Mouse (Mus musculus): ENCODE data around the gene Nupr1. TPM values are rescaled to one million over a fixed set of nuclear protein-coding genes. Genes with fewer than 3 reads are reported as not detected.

Gene Nupr1
- polyA plus RNA-seq, 1 experiment from 2014 or later: 2.8 TPM

DNA sequence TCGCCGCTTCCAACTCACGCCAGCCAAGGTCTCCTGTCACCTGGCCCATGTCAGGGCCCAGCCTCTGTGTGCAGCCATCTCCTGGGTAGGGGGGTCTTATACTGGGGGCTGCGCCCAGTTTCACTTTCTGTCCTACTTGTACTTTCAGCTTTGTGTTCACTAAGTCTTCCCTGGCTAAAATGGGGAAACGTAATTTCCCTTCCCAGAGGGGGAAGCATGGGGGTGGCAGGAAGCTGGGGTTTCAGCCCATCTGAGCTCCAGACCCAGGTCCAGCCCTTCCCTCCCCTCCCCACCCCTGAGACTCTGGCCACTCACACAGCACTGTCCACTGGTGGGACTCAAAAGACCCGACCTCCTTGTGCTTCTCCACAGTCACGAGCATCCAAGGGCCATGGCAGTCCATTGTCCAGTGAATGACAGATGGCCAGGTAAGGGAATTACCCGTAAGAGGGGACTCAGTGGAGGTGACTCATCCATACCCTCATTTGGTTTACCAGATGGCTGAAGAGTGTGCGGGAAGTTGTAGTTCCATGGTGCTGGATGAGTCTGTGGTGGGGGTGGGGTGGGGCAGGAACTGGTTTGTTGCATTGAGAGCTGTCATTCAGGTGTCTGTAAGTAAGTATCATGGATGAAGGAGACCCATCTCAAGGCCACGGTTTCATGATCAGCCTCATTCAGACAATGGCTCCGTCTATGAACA is 35.6 kb downstream of the Nupr1 start, which contains the start of gene Il27:
TSS of gene Il27 (minus strand) at position 80 of the 700 bp plus-strand sequence.
- WGBS: 82% methylated on average over 11 of the region's 11 CpGs

GRCm38 (mm10) chr7:126587779-126588178 is 42.9 kb downstream of the Nupr1 start:
- no peaks in the 10 kb centered on the region for H3K9me3 ChIP-seq (ENCODE audit: control insufficient read depth, low read length)
- WGBS: 4% methylated on average over 16 of the region's 16 CpGs
- no peak overlapping the region for H3K27ac ChIP-seq (ENCODE audit: low read depth, low read length)
- H3K4me1 ChIP-seq (ENCODE audit: control insufficient read depth, insufficient read depth, low read length): peaks cover 3% of the 10 kb centered on the region; the same call in 1 of the 2 replicates
- no peaks in the 10 kb centered on the region for H3K36me3 ChIP-seq (ENCODE audit: control insufficient read depth, insufficient read depth, low read length)
- peak; percentile 94 for DNase-seq (ENCODE audit: low spot score, missing footprints)
- H3K27me3 ChIP-seq (ENCODE audit: control insufficient read depth, insufficient read depth, low read length): peaks cover 3% of the 10 kb centered on the region; the same call in 1 of the 2 replicates
- no peak overlapping the region for H3K4me3 ChIP-seq (ENCODE audit: low read depth, low read length)
- peak overlapping the region; percentile 38 for H3K9ac ChIP-seq (ENCODE audit: low read length)
- peak overlapping the region; percentile 30 for H3K4me2 ChIP-seq
- peak; percentile 61; the same call in 1 of the 2 replicates for ATAC-seq (ENCODE audit: low FRiP score)

More for the DNA sequence above, 35.6 kb downstream of the Nupr1 start, which contains the start of gene Il27:
- Histone ChIP-seq H3K9ac (ENCODE audit: low read length) (no peak within 1 kb of the TSS), H3K9me3 (ENCODE audit: control insufficient read depth, low read length) (no peaks in the 10 kb centered on the region), H3K4me1 (ENCODE audit: control insufficient read depth, insufficient read depth, low read length) (no peaks in the 10 kb centered on the region), H3K4me2 (no peak within 1 kb of the TSS), H3K36me3 (ENCODE audit: control insufficient read depth, insufficient read depth, low read length) (no peaks in the 10 kb centered on the region), H3K4me3 (ENCODE audit: low read depth, low read length) (no peak within 1 kb of the TSS), H3K27ac (ENCODE audit: low read depth, low read length) (no peak within 1 kb of the TSS), H3K27me3 (ENCODE audit: control insufficient read depth, insufficient read depth, low read length) (no peaks in the 10 kb centered on the region)
- ATAC-seq (ENCODE audit: low FRiP score): no peak
- no peak for DNase-seq (ENCODE audit: low spot score, missing footprints)

DNA sequence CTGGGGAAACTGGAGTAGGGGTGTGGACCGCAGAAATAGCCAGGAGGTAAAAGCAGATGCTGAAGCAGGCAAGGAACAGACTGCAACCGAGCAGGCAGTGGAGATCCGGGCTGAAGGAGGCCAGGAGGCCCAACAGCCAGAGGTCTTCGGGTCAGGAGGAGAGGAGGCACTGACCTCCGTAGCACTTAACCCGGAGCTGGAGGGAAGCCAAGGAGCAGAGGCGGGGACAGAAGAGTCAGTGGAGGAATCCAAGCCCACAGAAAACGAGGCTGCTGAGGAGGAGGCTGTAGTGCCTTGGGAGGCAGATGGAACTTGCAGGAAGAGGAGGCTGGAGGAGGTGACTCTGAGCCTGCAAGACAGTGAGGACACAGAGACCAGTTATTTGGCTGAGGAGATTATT is 43.8 kb downstream of the Nupr1 start:
- H3K27me3 ChIP-seq (ENCODE audit: control insufficient read depth, insufficient read depth, low read length): peaks cover 3% of the 10 kb centered on the region; the same call in 1 of the 2 replicates
- H3K9ac ChIP-seq (ENCODE audit: low read length): no peak overlapping the region
- H3K4me2 ChIP-seq: no peak overlapping the region
- DNase-seq (ENCODE audit: low spot score, missing footprints) (no peak), ATAC-seq (ENCODE audit: low FRiP score) (no peak)
- WGBS: 78% methylated on average over 8 of the region's 8 CpGs
- H3K9me3 ChIP-seq (ENCODE audit: control insufficient read depth, low read length): no peaks in the 10 kb centered on the region
- no peaks in the 10 kb centered on the region for H3K36me3 ChIP-seq (ENCODE audit: control insufficient read depth, insufficient read depth, low read length)
- H3K4me1 ChIP-seq (ENCODE audit: control insufficient read depth, insufficient read depth, low read length): peaks cover 6% of the 10 kb centered on the region
- no peak overlapping the region for H3K27ac ChIP-seq (ENCODE audit: low read depth, low read length)
- H3K4me3 ChIP-seq (ENCODE audit: low read depth, low read length): no peak overlapping the region

GRCm38 (mm10) chr7:126585717-126586116 is 44.9 kb downstream of the Nupr1 start, which contains the start of gene Cln3:
Cln3 (minus strand) TSS chr7:126585817.
- no peak within 1 kb of the TSS for H3K4me2 ChIP-seq
- H3K4me3 ChIP-seq (ENCODE audit: low read depth, low read length): no peak within 1 kb of the TSS
- no peak within 1 kb of the TSS for H3K9ac ChIP-seq (ENCODE audit: low read length)
- ATAC-seq (ENCODE audit: low FRiP score) (no peak), DNase-seq (ENCODE audit: low spot score, missing footprints) (no peak)
- H3K36me3 ChIP-seq (ENCODE audit: control insufficient read depth, insufficient read depth, low read length): no peaks in the 10 kb centered on the region
- H3K27ac ChIP-seq (ENCODE audit: low read depth, low read length): no peak within 1 kb of the TSS
- 78% methylated on average over 6 of the region's 6 CpGs for WGBS
- peaks cover 6% of the 10 kb centered on the region for H3K4me1 ChIP-seq (ENCODE audit: control insufficient read depth, insufficient read depth, low read length)
- no peaks in the 10 kb centered on the region for H3K9me3 ChIP-seq (ENCODE audit: control insufficient read depth, low read length)
- H3K27me3 ChIP-seq (ENCODE audit: control insufficient read depth, insufficient read depth, low read length): peaks cover 3% of the 10 kb centered on the region; the same call in 1 of the 2 replicates

DNA sequence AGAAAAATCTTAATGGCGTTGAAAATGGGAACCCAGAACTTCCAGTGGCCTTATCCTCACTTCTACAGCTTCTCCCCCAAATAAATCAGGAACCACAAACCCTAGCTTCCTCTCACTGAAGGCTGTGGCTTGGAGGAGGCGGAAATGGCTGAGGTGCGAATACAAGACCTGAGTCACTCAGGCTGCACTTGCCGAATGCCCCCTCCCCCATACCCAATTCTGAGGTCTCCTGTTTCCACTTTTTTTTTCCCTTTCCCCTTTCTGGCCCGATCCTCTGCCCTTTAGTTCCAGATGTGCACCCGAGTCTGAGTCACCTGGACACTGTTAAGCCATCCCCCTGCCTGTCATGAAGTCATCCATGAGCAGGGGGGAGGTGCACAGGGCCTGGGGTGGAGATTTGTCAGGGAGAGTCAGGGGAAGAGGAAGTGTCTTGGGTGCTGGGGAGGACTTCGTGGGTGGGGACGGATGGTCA is 46.1 kb downstream of the Nupr1 start, which contains the start of gene Apobr:
TSS of gene Apobr (plus strand) at position 437 of the 472 bp plus-strand sequence.
- Histone ChIP-seq H3K36me3 (ENCODE audit: control insufficient read depth, insufficient read depth, low read length) (no peaks in the 10 kb centered on the region), H3K4me3 (ENCODE audit: low read depth, low read length) (no peak within 1 kb of the TSS), H3K4me1 (ENCODE audit: control insufficient read depth, insufficient read depth, low read length) (peaks cover 6% of the 10 kb centered on the region), H3K9me3 (ENCODE audit: control insufficient read depth, low read length) (no peaks in the 10 kb centered on the region), H3K4me2 (peak within 1 kb of the TSS; percentile 83), H3K9ac (ENCODE audit: low read length) (no peak within 1 kb of the TSS; the same call in 1 of the 2 replicates), H3K27ac (ENCODE audit: low read depth, low read length) (no peak within 1 kb of the TSS), H3K27me3 (ENCODE audit: control insufficient read depth, insufficient read depth, low read length) (peaks cover 3% of the 10 kb centered on the region; the same call in 1 of the 2 replicates)
- DNase-seq (ENCODE audit: low spot score, missing footprints) (no peak), ATAC-seq (ENCODE audit: low FRiP score) (no peak)
- 79% methylated on average over 8 of the region's 8 CpGs for WGBS

GRCm38 (mm10) chr7:126583761-126584160 is 46.9 kb downstream of the Nupr1 start:
- 60% methylated on average over 6 of the region's 6 CpGs for WGBS
- Histone ChIP-seq H3K4me3 (ENCODE audit: low read depth, low read length) (peak overlapping the region; percentile 58), H3K27me3 (ENCODE audit: control insufficient read depth, insufficient read depth, low read length) (peaks cover 3% of the 10 kb centered on the region; the same call in 1 of the 2 replicates), H3K4me1 (ENCODE audit: control insufficient read depth, insufficient read depth, low read length) (peaks cover 6% of the 10 kb centered on the region), H3K9me3 (ENCODE audit: control insufficient read depth, low read length) (no peaks in the 10 kb centered on the region), H3K9ac (ENCODE audit: low read length) (peak overlapping the region; percentile 69; the same call in 1 of the 2 replicates), H3K36me3 (ENCODE audit: control insufficient read depth, insufficient read depth, low read length) (no peaks in the 10 kb centered on the region), H3K4me2 (peak overlapping the region; percentile 83), H3K27ac (ENCODE audit: low read depth, low read length) (no peak overlapping the region)
- ATAC-seq (ENCODE audit: low FRiP score) (no peak), DNase-seq (ENCODE audit: low spot score, missing footprints) (no peak)

- H3K9ac ChIP-seq (ENCODE audit: low read length): peak overlapping the region; percentile 69
- 1% methylated on average over 22 of the region's 22 CpGs for WGBS
- peak; percentile 99 for DNase-seq (ENCODE audit: low spot score, missing footprints)
Observed at GRCm38 (mm10) chr7:126583251-126583709, 47.4 kb downstream of the Nupr1 start.

GRCm38 (mm10) chr7:126582759-126583158 is 47.9 kb downstream of the Nupr1 start:
- no peaks in the 10 kb centered on the region for H3K9me3 ChIP-seq (ENCODE audit: control insufficient read depth, low read length)
- peaks cover 3% of the 10 kb centered on the region; the same call in 1 of the 2 replicates for H3K27me3 ChIP-seq (ENCODE audit: control insufficient read depth, insufficient read depth, low read length)
- WGBS: 2% methylated on average over 20 of the region's 20 CpGs
- H3K27ac ChIP-seq (ENCODE audit: low read depth, low read length): no peak overlapping the region; the same call in 1 of the 2 replicates
- H3K4me2 ChIP-seq: peak overlapping the region; percentile 83
- peak; percentile 76 for ATAC-seq (ENCODE audit: low FRiP score)
- peak overlapping the region; percentile 58 for H3K4me3 ChIP-seq (ENCODE audit: low read depth, low read length)
- no peaks in the 10 kb centered on the region for H3K36me3 ChIP-seq (ENCODE audit: control insufficient read depth, insufficient read depth, low read length)
- DNase-seq (ENCODE audit: low spot score, missing footprints): peak; percentile 90
- H3K4me1 ChIP-seq (ENCODE audit: control insufficient read depth, insufficient read depth, low read length): peaks cover 3% of the 10 kb centered on the region; the same call in 1 of the 2 replicates
- H3K9ac ChIP-seq (ENCODE audit: low read length): peak overlapping the region; percentile 69

More at GRCm38 (mm10) chr7:126583251-126583709, 47.4 kb downstream of the Nupr1 start:
- Histone ChIP-seq H3K4me2 (peak overlapping the region; percentile 83), H3K27ac (ENCODE audit: low read depth, low read length) (peak overlapping the region; percentile 75; the same call in 1 of the 2 replicates), H3K4me3 (ENCODE audit: low read depth, low read length) (peak overlapping the region; percentile 58), H3K9me3 (ENCODE audit: control insufficient read depth, low read length) (no peaks in the 10 kb centered on the region), H3K4me1 (ENCODE audit: control insufficient read depth, insufficient read depth, low read length) (peaks cover 6% of the 10 kb centered on the region), H3K27me3 (ENCODE audit: control insufficient read depth, insufficient read depth, low read length) (peaks cover 3% of the 10 kb centered on the region; the same call in 1 of the 2 replicates), H3K36me3 (ENCODE audit: control insufficient read depth, insufficient read depth, low read length) (no peaks in the 10 kb centered on the region)
- peak; percentile 86 for ATAC-seq (ENCODE audit: low FRiP score)

GRCm38 (mm10) chr7:126581661-126582060 is 49.0 kb downstream of the Nupr1 start:
- Histone ChIP-seq H3K4me3 (ENCODE audit: low read depth, low read length) (no peak overlapping the region), H3K27ac (ENCODE audit: low read depth, low read length) (no peak overlapping the region), H3K9me3 (ENCODE audit: control insufficient read depth, low read length) (no peaks in the 10 kb centered on the region), H3K4me1 (ENCODE audit: control insufficient read depth, insufficient read depth, low read length) (peaks cover 3% of the 10 kb centered on the region; the same call in 1 of the 2 replicates), H3K27me3 (ENCODE audit: control insufficient read depth, insufficient read depth, low read length) (peaks cover 3% of the 10 kb centered on the region; the same call in 1 of the 2 replicates), H3K9ac (ENCODE audit: low read length) (no peak overlapping the region), H3K36me3 (ENCODE audit: control insufficient read depth, insufficient read depth, low read length) (no peaks in the 10 kb centered on the region), H3K4me2 (no peak overlapping the region)
- no peak for DNase-seq (ENCODE audit: low spot score, missing footprints)
- 94% methylated on average over 6 of the region's 6 CpGs for WGBS
- ATAC-seq (ENCODE audit: low FRiP score): no peak

Data from midbrain, embryonic 11.5 days (tissue).